Mouse (Mus musculus): ENCODE measurements at regions not wholly inside any gene's neighbourhood (a gene's known extent, or its start where the extent isn't known, plus 50 kb on each side); places are given as distances from the start of the nearest gene placed in this dataset.

GRCm38 (mm10) chr13:71084301-71084700 is 242.7 kb upstream of the Adamts16 start:
- TF ChIP-seq POLR2A (IDR thresholded peaks at IDR 0.05; ENCODE audit: low read depth, low read length) (no peak), ZNF384 (IDR thresholded peaks at IDR 0.05; ENCODE audit: low read depth, low read length) (no peak), CTCF (conservative IDR thresholded peaks at IDR 0.05 in 1 of 2, IDR thresholded peaks at IDR 0.05 in 1 of 2; ENCODE audit: low read depth in 2 of 2, low read length in 2 of 2) (no peak), POLR2AphosphoS2 (IDR thresholded peaks at IDR 0.05; ENCODE audit: low read depth, low read length) (no peak), EP300 (IDR thresholded peaks at IDR 0.05; ENCODE audit: low read length) (no peak), SMC3 (IDR thresholded peaks at IDR 0.05; ENCODE audit: low read depth, low read length) (no peak), ZC3H11A (IDR thresholded peaks at IDR 0.05; ENCODE audit: low read depth, low read length) (no peak), USF2 (conservative IDR thresholded peaks at IDR 0.05; ENCODE audit: low read depth, low read length) (no peak), RCOR1 (conservative IDR thresholded peaks at IDR 0.05; ENCODE audit: low read depth, low read length) (no peak), HCFC1 (IDR thresholded peaks at IDR 0.05; ENCODE audit: low read depth, low read length) (no peak), UBTF (IDR thresholded peaks at IDR 0.05; ENCODE audit: low read depth, low read length) (no peak)

Measured in CH12.LX (cell line).